Mouse (Mus musculus) heart, postnatal 0 days (tissue): ENCODE results near the gene Wdr48.

ENCODE experiments used
- CTCF ChIP-seq: IDR thresholded peaks from 2 replicates; pipeline ENCODE4 v1.5.1; 2016; ENCODE audit warnings: antibody characterized with exemption, control low read depth, low read depth
- EP300 ChIP-seq: IDR thresholded peaks from 2 replicates; pipeline ENCODE4 v1.6.1; 2016; ENCODE audit warnings: antibody characterized with exemption, low read depth

DNA sequence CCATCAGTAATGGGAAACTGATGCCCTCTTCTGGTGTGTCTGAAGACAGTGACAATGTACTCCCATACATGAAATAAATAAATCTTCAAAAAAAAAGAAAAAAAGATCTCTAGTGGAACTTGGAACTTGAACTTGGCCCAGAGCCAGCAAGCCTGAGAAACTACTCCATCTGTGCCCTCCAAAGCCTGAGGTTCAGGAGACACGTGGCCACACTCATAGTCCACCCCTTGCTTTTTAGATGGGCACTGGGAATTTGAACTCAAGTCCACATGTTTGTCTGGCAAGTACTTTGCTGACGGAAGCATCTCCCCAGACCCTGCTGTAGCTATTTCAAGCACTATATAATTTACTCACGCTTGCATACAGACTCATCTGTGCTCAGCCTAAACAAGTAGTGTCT lies 70.5 kb downstream of the Wdr48 start:
- TF ChIP-seq EP300 (no peak), CTCF (no peak)
